Mouse (Mus musculus) macrophage (primary cell): ENCODE results near the gene Frmd4b. TPM values are rescaled to one million over a fixed set of nuclear protein-coding genes. Genes with fewer than 3 reads are reported as not detected.
"Not testable (repeated sequence)": the region's sequence is repeated elsewhere in the genome, so short reads cannot be mapped to it uniquely, and the experiment has no call there.

Experiments used
- H3K27ac ChIP-seq: fragments of 350-480 bp; formaldehyde crosslinking; 2 replicates; pipeline ENCODE4 v1.9.0; 2021
- H3K36me3 ChIP-seq: fragments of 350-480 bp; formaldehyde crosslinking; 2 replicates; pipeline ENCODE4 v1.9.0; 2021; ENCODE audit errors: inconsistent target
- H3K4me3 ChIP-seq: fragments of 350-480 bp; formaldehyde crosslinking; 2 replicates; pipeline ENCODE4 v1.9.0; 2021; ENCODE audit errors: inconsistent target
- H3K79me2 ChIP-seq: fragments of 350-480 bp; formaldehyde crosslinking; 2 replicates; pipeline ENCODE4 v1.9.0; 2021; ENCODE audit errors: inconsistent target
- WGBS: methylation state at CpG from one replicate; pipeline ENCODE4 v1.1.7; 2026; ENCODE audit warnings: inconsistent platforms; ENCODE audit not compliant: missing documents; 5-methylcytosine and 5-hydroxymethylcytosine counted together
- polyA plus RNA-seq: library from polyadenylated mRNA; stranded (reverse); fragments of 250-400 nt; gene quantifications from 3 replicates; pipeline ENCODE4 v1.2.4, GENCODE M21; 2018; ENCODE audit warnings: inconsistent platforms

Gene Frmd4b
- polyA plus RNA-seq, 1 experiment from 2014 or later = 139 TPM

- Histone ChIP-seq H3K36me3 (peaks cover 58% of the 10 kb centered on the region), H3K27ac (peak overlapping the region; percentile 71), H3K4me3 (no peak overlapping the region), H3K79me2 (peaks cover 94% of the 10 kb centered on the region)
- 84% methylated on average over 13 of the region's 17 CpGs for WGBS
Measured at GRCm38 (mm10) chr6:97395477-97396350, 221.6 kb downstream of the Frmd4b start.

GRCm38 (mm10) chr6:97394473-97395075 is 222.8 kb downstream of the Frmd4b start:
- H3K4me3 ChIP-seq = no peak overlapping the region
- peaks cover 57% of the 10 kb centered on the region for H3K36me3 ChIP-seq
- 91% methylated on average over 11 of the region's 12 CpGs for WGBS
- no peak overlapping the region for H3K27ac ChIP-seq
- H3K79me2 ChIP-seq = peaks cover 94% of the 10 kb centered on the region

- Histone ChIP-seq H3K4me3 (no peak overlapping the region), H3K79me2 (peaks cover 94% of the 10 kb centered on the region), H3K36me3 (peaks cover 62% of the 10 kb centered on the region), H3K27ac (no peak overlapping the region)
- 87% methylated on average over 3 of the region's 3 CpGs for WGBS
Measured at GRCm38 (mm10) chr6:97392912-97393311, 224.4 kb downstream of the Frmd4b start.

GRCm38 (mm10) chr6:97387388-97387787 is 230.0 kb downstream of the Frmd4b start:
- H3K27ac ChIP-seq = no peak overlapping the region
- H3K4me3 ChIP-seq = no peak overlapping the region
- peaks cover 79% of the 10 kb centered on the region for H3K36me3 ChIP-seq
- 95% methylated on average over 6 of the region's 6 CpGs for WGBS
- H3K79me2 ChIP-seq = peaks cover 83% of the 10 kb centered on the region

GRCm38 (mm10) chr6:97384918-97385317 is 232.4 kb downstream of the Frmd4b start:
- Histone ChIP-seq H3K27ac (no peak overlapping the region), H3K79me2 (peaks cover 58% of the 10 kb centered on the region; the same call in 1 of the 2 replicates), H3K36me3 (peaks cover 75% of the 10 kb centered on the region), H3K4me3 (no peak overlapping the region)
- 91% methylated on average over 5 of the region's 5 CpGs for WGBS

- 90% methylated on average over 4 of the region's 4 CpGs for WGBS
- H3K27ac ChIP-seq = no peak overlapping the region
- H3K79me2 ChIP-seq = peaks cover 21% of the 10 kb centered on the region; the same call in 1 of the 2 replicates
- H3K36me3 ChIP-seq = peaks cover 59% of the 10 kb centered on the region
- H3K4me3 ChIP-seq = no peak overlapping the region
Measured at GRCm38 (mm10) chr6:97381275-97381674, 236.1 kb downstream of the Frmd4b start.

GRCm38 (mm10) chr6:97370947-97371346 is 246.4 kb downstream of the Frmd4b start:
- 94% methylated on average over 2 of the region's 2 CpGs for WGBS

GRCm38 (mm10) chr6:97370460-97370859 is 246.9 kb downstream of the Frmd4b start:
- WGBS = 27% methylated on average over 1 of the region's 1 CpGs
- Histone ChIP-seq H3K79me2 (peaks cover 53% of the 10 kb centered on the region; the same call in 1 of the 2 replicates), H3K36me3 (peaks cover 32% of the 10 kb centered on the region), H3K27ac (no peak overlapping the region), H3K4me3 (no peak overlapping the region)

More at GRCm38 (mm10) chr6:97370947-97371346, 246.4 kb downstream of the Frmd4b start:
- Histone ChIP-seq H3K79me2 (peaks cover 48% of the 10 kb centered on the region; the same call in 1 of the 2 replicates), H3K4me3 (no peak overlapping the region), H3K36me3 (peaks cover 27% of the 10 kb centered on the region), H3K27ac (no peak overlapping the region)

GRCm38 (mm10) chr6:97363846-97364245 is 253.5 kb downstream of the Frmd4b start:
- H3K27ac ChIP-seq = no peak overlapping the region
- H3K36me3 ChIP-seq = peaks cover 78% of the 10 kb centered on the region
- H3K79me2 ChIP-seq = peaks cover 43% of the 10 kb centered on the region; the same call in 1 of the 2 replicates
- WGBS = 100% methylated on average over 2 of the region's 2 CpGs
- no peak overlapping the region for H3K4me3 ChIP-seq

GRCm38 (mm10) chr6:97357606-97358005 is 259.7 kb downstream of the Frmd4b start:
- not testable (repeated sequence) for H3K4me3 ChIP-seq, H3K27ac ChIP-seq, H3K79me2 ChIP-seq
- WGBS = 100% methylated on average over 1 of the region's 4 CpGs
- peaks cover 78% of the 10 kb centered on the region for H3K36me3 ChIP-seq

- Histone ChIP-seq H3K4me3 (no peak overlapping the region), H3K79me2 (no peaks in the 10 kb centered on the region; the same call in 1 of the 2 replicates), H3K36me3 (peaks cover 79% of the 10 kb centered on the region), H3K27ac (no peak overlapping the region)
- 96% methylated on average over 7 of the region's 7 CpGs for WGBS
Measured at GRCm38 (mm10) chr6:97356612-97357011, 260.7 kb downstream of the Frmd4b start.

- Histone ChIP-seq H3K4me3 (no peak overlapping the region), H3K36me3 (peaks cover 80% of the 10 kb centered on the region), H3K27ac (no peak overlapping the region), H3K79me2 (no peaks in the 10 kb centered on the region; the same call in 1 of the 2 replicates)
- WGBS = 91% methylated on average over 6 of the region's 8 CpGs
Measured at GRCm38 (mm10) chr6:97355141-97355540, 262.2 kb downstream of the Frmd4b start.

GRCm38 (mm10) chr6:97353933-97354332 is 263.4 kb downstream of the Frmd4b start:
- WGBS = 47% methylated on average over 5 of the region's 5 CpGs
- Histone ChIP-seq H3K79me2 (no peaks in the 10 kb centered on the region; the same call in 1 of the 2 replicates), H3K27ac (no peak overlapping the region), H3K4me3 (no peak overlapping the region), H3K36me3 (peaks cover 80% of the 10 kb centered on the region)

GRCm38 (mm10) chr6:97353371-97353770 is 264.0 kb downstream of the Frmd4b start:
- Histone ChIP-seq H3K27ac (no peak overlapping the region), H3K4me3 (no peak overlapping the region), H3K79me2 (no peaks in the 10 kb centered on the region; the same call in 1 of the 2 replicates), H3K36me3 (peaks cover 81% of the 10 kb centered on the region)
- 39% methylated on average over 6 of the region's 6 CpGs for WGBS
